Mouse (Mus musculus): ENCODE measurements around the gene Cfap61. TPM values are rescaled to one million over a fixed set of nuclear protein-coding genes. Genes with fewer than 3 reads are reported as not detected.

Gene Cfap61
- polyA plus RNA-seq, 1 experiment from 2014 or later: not detected

DNA sequence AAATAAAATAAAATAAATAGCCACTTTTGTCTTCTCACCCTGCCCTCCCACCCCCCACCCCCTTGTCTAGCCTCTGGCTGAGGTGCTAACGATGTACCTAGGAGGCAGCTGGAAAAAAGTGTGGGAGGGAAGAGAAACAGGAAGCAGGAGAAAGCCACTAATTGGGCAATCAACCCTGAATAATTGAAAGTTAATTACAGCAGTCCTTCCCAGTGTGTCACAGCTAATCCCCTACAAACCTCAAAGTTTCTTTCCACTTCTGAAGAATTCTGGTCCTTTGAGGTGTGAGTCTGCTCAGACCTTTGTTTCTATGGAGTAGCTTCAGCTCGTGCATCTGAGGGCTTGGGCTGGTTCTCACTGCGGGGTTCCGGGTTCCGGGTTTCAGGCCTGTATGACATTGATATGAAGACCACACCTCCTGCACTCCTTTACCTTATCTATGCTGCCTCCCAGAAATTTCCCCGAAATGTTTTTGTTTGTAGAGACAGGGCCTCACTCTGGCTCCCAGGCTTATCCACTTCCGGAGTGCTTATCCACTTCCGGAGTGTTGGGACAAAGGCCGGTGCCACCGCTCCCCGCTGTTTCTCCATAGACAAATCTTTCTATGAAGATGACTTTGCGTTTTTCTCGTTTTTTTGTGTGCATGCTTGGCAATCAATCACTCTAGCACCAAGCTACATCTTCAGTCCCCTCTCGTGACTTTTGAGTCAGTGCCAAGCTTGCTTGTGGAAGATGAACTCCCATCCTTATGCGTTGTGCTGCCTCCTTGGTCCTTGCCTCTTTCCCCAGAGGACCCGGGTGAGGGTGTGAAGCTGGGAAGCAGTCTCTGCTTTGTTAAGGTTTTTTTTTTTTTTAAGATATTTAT is 164.5 kb downstream of the Cfap61 start:
- peak overlapping the region; percentile 58 for H3K4me2 ChIP-seq (ENCODE audit: low read depth, low read length)
- peak overlapping the region; percentile 50 for H3K4me3 ChIP-seq (ENCODE audit: low read depth, low read length)
- TF ChIP-seq EP300 (IDR thresholded peaks at IDR 0.05; ENCODE audit: low read depth) (peak; percentile 89), CTCF (IDR thresholded peaks at IDR 0.05; ENCODE audit: low read depth) (no peak)
- no peaks in the 10 kb centered on the region for H3K27me3 ChIP-seq (ENCODE audit: insufficient read depth, low read length)
- no peaks in the 10 kb centered on the region for H3K36me3 ChIP-seq (replicated peaks; ENCODE audit: insufficient read depth, low read length)
- ATAC-seq (peak; percentile 98), DNase-seq (peak; percentile 59)
- peak overlapping the region; percentile 59 for H3K9ac ChIP-seq (replicated peaks)
- H3K4me1 ChIP-seq (ENCODE audit: insufficient read depth): 0 out of 2 replicates have a peak, but pooled peaks cover 2% of the 10 kb centered on the region
- WGBS (ENCODE audit: insufficient replicate concordance): 36% methylated on average over 16 of the region's 16 CpGs
- H3K9me3 ChIP-seq (ENCODE audit: low read length): no peaks in the 10 kb centered on the region
- H3K27ac ChIP-seq (ENCODE audit: low read depth): peak overlapping the region; percentile 76

DNA sequence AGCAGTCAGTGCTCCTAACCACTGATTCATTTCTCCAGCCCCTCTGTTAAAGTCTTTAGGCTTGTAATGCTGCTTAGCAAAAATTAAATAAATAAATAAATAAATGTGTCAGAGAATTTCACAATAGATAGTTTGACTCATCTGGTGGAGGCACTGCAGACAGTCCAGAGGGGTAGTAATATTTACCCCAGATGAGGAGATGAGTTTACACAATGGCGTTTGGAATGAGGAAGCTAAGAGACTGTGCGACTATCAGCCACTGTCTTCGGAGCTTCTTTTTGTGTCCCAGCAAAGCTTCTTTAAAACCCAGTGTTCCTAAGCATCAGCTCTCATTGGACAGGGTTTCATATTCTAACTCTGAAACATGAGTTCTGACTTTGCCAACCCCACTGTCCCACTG is 165.3 kb downstream of the Cfap61 start:
- H3K4me3 ChIP-seq (ENCODE audit: low read depth, low read length): no peak overlapping the region
- H3K36me3 ChIP-seq (replicated peaks; ENCODE audit: insufficient read depth, low read length): no peaks in the 10 kb centered on the region
- 0 out of 2 replicates have a peak overlapping the region, but pooled peaks have one; percentile 58 for H3K4me2 ChIP-seq (ENCODE audit: low read depth, low read length)
- H3K9me3 ChIP-seq (ENCODE audit: low read length): no peaks in the 10 kb centered on the region
- no peak overlapping the region for H3K9ac ChIP-seq (replicated peaks)
- H3K27me3 ChIP-seq (ENCODE audit: insufficient read depth, low read length): no peaks in the 10 kb centered on the region
- peak overlapping the region; percentile 76 for H3K27ac ChIP-seq (ENCODE audit: low read depth)
- WGBS (ENCODE audit: insufficient replicate concordance): 76% methylated on average over 3 of the region's 3 CpGs
- no peak for ATAC-seq
- 0 out of 2 replicates have a peak, but pooled peaks cover 2% of the 10 kb centered on the region for H3K4me1 ChIP-seq (ENCODE audit: insufficient read depth)
- TF ChIP-seq EP300 (IDR thresholded peaks at IDR 0.05; ENCODE audit: low read depth): no peak
- TF ChIP-seq CTCF (IDR thresholded peaks at IDR 0.05; ENCODE audit: low read depth): no peak
- DNase-seq: no peak

- no peak for TF ChIP-seq EP300 (IDR thresholded peaks at IDR 0.05; ENCODE audit: low read depth)
- TF ChIP-seq CTCF (IDR thresholded peaks at IDR 0.05; ENCODE audit: low read depth): no peak
- H3K4me2 ChIP-seq (ENCODE audit: low read depth, low read length): no peak overlapping the region
- no peak for ATAC-seq
- H3K27ac ChIP-seq (ENCODE audit: low read depth): no peak overlapping the region
- no peak overlapping the region for H3K4me3 ChIP-seq (ENCODE audit: low read depth, low read length)
- 0 out of 2 replicates have a peak, but pooled peaks cover 2% of the 10 kb centered on the region for H3K4me1 ChIP-seq (ENCODE audit: insufficient read depth)
- no peaks in the 10 kb centered on the region for H3K27me3 ChIP-seq (ENCODE audit: insufficient read depth, low read length)
- no peak overlapping the region for H3K9ac ChIP-seq (replicated peaks)
- H3K9me3 ChIP-seq (ENCODE audit: low read length): no peaks in the 10 kb centered on the region
- DNase-seq: no peak
- H3K36me3 ChIP-seq (replicated peaks; ENCODE audit: insufficient read depth, low read length): no peaks in the 10 kb centered on the region
- 82% methylated on average over 10 of the region's 10 CpGs for WGBS (ENCODE audit: insufficient replicate concordance)
Measured at GRCm38 (mm10) chr2:146100489-146101060, 166.0 kb downstream of the Cfap61 start.

DNA sequence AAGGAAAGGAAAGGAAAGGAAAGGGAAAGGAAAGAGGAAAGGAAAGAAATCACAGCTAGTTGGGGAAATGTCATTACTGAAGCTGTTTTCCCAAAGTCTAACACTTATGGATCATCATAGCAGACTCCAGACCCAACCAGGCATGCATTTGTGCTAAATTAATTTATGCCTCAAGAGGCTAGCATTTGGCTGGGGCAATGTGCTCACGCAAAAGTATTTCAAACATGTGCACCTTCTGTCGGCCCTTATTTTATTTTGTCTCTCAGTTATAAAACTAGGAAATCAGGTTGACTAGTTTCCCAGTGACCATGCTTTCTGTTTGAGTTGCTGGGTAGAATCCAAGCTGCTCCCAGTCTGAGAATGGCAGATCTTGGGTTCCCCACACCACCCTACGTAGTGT is 168.0 kb downstream of the Cfap61 start:
- Histone ChIP-seq H3K4me1 (ENCODE audit: insufficient read depth) (no peaks in the 10 kb centered on the region), H3K9ac (replicated peaks) (no peak overlapping the region), H3K4me2 (ENCODE audit: low read depth, low read length) (no peak overlapping the region), H3K27ac (ENCODE audit: low read depth) (no peak overlapping the region), H3K36me3 (replicated peaks; ENCODE audit: insufficient read depth, low read length) (no peaks in the 10 kb centered on the region), H3K9me3 (ENCODE audit: low read length) (no peaks in the 10 kb centered on the region), H3K4me3 (ENCODE audit: low read depth, low read length) (no peak overlapping the region), H3K27me3 (ENCODE audit: insufficient read depth, low read length) (no peaks in the 10 kb centered on the region)
- TF ChIP-seq EP300 (IDR thresholded peaks at IDR 0.05; ENCODE audit: low read depth) (no peak), CTCF (IDR thresholded peaks at IDR 0.05; ENCODE audit: low read depth) (no peak)
- 78% methylated on average over 3 of the region's 3 CpGs for WGBS (ENCODE audit: insufficient replicate concordance)
- DNase-seq: no peak
- ATAC-seq: no peak

GRCm38 (mm10) chr2:146105341-146105740 is 170.8 kb downstream of the Cfap61 start:
- no peak overlapping the region for H3K4me2 ChIP-seq (ENCODE audit: low read depth, low read length)
- ATAC-seq: no peak
- H3K9me3 ChIP-seq (ENCODE audit: low read length): no peaks in the 10 kb centered on the region
- 73% methylated on average over 6 of the region's 6 CpGs for WGBS (ENCODE audit: insufficient replicate concordance)
- DNase-seq: no peak
- H3K36me3 ChIP-seq (replicated peaks; ENCODE audit: insufficient read depth, low read length): no peaks in the 10 kb centered on the region
- TF ChIP-seq EP300 (IDR thresholded peaks at IDR 0.05; ENCODE audit: low read depth) (no peak), CTCF (IDR thresholded peaks at IDR 0.05; ENCODE audit: low read depth) (no peak)
- H3K4me1 ChIP-seq (ENCODE audit: insufficient read depth): no peaks in the 10 kb centered on the region
- no peak overlapping the region for H3K4me3 ChIP-seq (ENCODE audit: low read depth, low read length)
- H3K27ac ChIP-seq (ENCODE audit: low read depth): no peak overlapping the region
- no peak overlapping the region for H3K9ac ChIP-seq (replicated peaks)
- H3K27me3 ChIP-seq (ENCODE audit: insufficient read depth, low read length): no peaks in the 10 kb centered on the region

- H3K27ac ChIP-seq (ENCODE audit: low read depth): no peak overlapping the region
- ATAC-seq: no peak
- WGBS (ENCODE audit: insufficient replicate concordance): 59% methylated on average over 4 of the region's 4 CpGs
Measured at GRCm38 (mm10) chr2:146107980-146108379, 173.4 kb downstream of the Cfap61 start.

More at GRCm38 (mm10) chr2:146107980-146108379, 173.4 kb downstream of the Cfap61 start:
- no peak overlapping the region for H3K9ac ChIP-seq (replicated peaks)
- H3K4me3 ChIP-seq (ENCODE audit: low read depth, low read length): no peak overlapping the region
- no peak overlapping the region for H3K4me2 ChIP-seq (ENCODE audit: low read depth, low read length)
- TF ChIP-seq EP300 (IDR thresholded peaks at IDR 0.05; ENCODE audit: low read depth): no peak
- H3K27me3 ChIP-seq (ENCODE audit: insufficient read depth, low read length): no peaks in the 10 kb centered on the region
- no peaks in the 10 kb centered on the region for H3K4me1 ChIP-seq (ENCODE audit: insufficient read depth)
- no peaks in the 10 kb centered on the region for H3K36me3 ChIP-seq (replicated peaks; ENCODE audit: insufficient read depth, low read length)
- no peak for DNase-seq
- no peaks in the 10 kb centered on the region for H3K9me3 ChIP-seq (ENCODE audit: low read length)

All from liver, postnatal 0 days (tissue).